Mouse (Mus musculus) frontal cortex, postnatal 36 days (tissue): ENCODE data around the gene Plcl2.

ENCODE experiments used
- DNase-seq, 2 experiments: peaks; one replicate each; pipeline ENCODE4 v3.0.0; 2022; ENCODE audit warnings: low spot score in 2 of 2

Plcl2 gene

DNA sequence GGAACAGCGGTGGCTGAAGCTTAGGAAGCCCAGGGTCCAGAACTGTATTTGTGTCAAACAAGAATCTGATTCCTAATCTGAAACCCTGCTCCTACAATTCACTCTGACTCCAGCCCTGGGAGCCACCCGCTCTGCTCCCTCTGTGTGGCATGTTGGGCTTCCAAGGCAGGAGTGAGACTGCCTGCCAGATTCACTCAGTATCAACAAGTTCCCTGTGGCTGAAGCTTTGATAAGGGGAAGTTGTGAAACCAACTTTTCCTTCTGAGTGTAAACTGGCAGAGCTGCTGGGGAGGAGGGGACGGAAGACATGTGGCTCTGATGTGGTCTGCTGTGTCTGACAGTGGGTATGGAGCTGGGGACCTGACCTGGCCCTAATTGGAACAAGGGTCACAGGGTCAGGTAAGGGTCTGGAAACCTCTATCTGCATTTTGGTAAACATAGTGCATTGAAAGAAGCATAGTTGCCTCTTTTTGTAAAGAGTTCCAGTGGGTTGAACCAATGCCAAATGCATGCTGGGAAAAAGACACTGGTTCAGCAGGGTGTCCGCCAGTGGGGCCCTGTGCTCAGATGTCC is 226.3 kb downstream of the Plcl2 start:
- DNase-seq: no peak

DNA sequence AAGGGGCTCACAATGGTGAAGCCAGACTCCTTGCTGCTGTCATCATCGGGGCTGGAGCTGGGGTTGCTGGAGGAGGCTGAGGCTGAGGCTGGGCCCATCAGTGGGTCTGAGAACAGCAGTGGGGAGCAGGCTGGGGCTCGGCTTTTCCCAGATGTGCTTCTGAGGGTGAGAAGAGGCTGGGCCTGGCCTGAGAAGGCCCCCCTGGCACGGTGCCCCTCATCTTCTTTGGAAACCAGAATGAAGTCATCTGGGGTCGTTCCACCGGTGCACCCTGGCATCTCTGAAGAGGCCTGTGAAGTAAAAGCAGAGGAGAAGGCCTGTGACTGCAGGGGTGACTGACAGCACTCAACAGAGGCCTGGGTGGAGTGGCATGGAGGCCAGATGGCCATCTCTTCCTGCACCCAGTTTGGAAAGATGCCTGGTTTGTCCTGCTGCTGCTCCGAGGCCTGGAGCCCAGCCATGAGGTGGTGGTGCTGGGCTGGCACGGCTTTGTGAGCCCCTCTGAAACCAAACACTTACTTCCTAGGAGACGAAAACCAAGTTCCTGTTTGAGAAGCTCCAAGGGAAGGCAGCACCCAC is 226.8 kb downstream of the Plcl2 start:
- peak in 1 of 2 experiments; percentile 16 for DNase-seq

DNA sequence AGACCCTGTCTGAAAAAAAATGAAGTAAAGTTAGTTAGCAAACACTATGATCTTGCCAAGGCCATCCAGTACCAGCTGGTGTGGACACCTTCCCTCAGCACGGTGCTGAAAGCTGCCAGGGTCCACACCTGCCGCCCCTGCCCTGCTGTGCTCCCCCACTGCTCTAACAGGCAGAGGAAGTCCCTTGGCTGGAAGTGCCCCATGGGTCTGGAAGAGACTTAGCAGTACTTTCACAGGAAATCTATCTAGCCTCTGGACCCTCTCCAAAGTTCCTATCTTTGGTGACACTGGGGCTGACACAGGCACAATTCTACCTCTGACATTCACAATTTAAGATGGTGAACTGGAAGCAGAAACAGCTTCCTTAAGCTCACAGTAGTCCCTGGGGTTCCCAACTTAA is 227.9 kb downstream of the Plcl2 start:
- DNase-seq: no peak
